Mouse (Mus musculus) lung, postnatal 0 days (tissue): ENCODE data around the gene Abhd14b. TPM values are rescaled to one million over a fixed set of nuclear protein-coding genes. Genes with fewer than 3 reads are reported as not detected.

Experiments used
- ATAC-seq: fragments of 200-750 bp; cut with Nextera tagmentation; 2 replicates; pipeline ENCODE4 v1.8.0; 2017; ENCODE audit warnings: moderate library complexity
- DNase-seq: peaks from one replicate; pipeline ENCODE4 v3.0.0-alpha.2; 2016; ENCODE audit warnings: low spot score
- H3K27ac ChIP-seq: fragments of 300-500 bp; sonication (generic); 2 replicates; pipeline ENCODE4 v1.5.1; 2014; ENCODE audit warnings: antibody characterized with exemption, mild to moderate bottlenecking, low read length, mixed read lengths
- H3K27me3 ChIP-seq: fragments of 300-500 bp; sonication (generic); replicated peaks from 2 replicates; pipeline ENCODE4 v1.6.1; 2014; ENCODE audit warnings: low read length, mixed read lengths; ENCODE audit not compliant: insufficient read depth
- H3K36me3 ChIP-seq: fragments of 300-500 bp; sonication (generic); 2 replicates; pipeline ENCODE4 v1.6.1; 2014; ENCODE audit warnings: low read length, mixed read lengths; ENCODE audit not compliant: insufficient read depth
- H3K4me1 ChIP-seq: fragments of 300-500 bp; sonication (generic); 2 replicates; pipeline ENCODE4 v1.6.1; 2014; ENCODE audit warnings: antibody characterized with exemption, low read depth, low read length, mixed read lengths; ENCODE audit not compliant: insufficient read depth
- H3K4me2 ChIP-seq: fragments of 300-500 bp; sonication (generic); replicated peaks from 2 replicates; pipeline ENCODE4 v1.6.1; 2014; ENCODE audit warnings: low read depth, mild to moderate bottlenecking, low read length, moderate library complexity, mixed read lengths
- H3K4me3 ChIP-seq: fragments of 300-500 bp; sonication (generic); 2 replicates; pipeline ENCODE4 v1.5.1; 2014; ENCODE audit warnings: low read depth, low read length
- H3K9ac ChIP-seq: fragments of 300-500 bp; sonication (generic); replicated peaks from 2 replicates; pipeline ENCODE4 v1.6.1; 2014; ENCODE audit warnings: low read depth, mild to moderate bottlenecking
- H3K9me3 ChIP-seq: fragments of 300-500 bp; sonication (generic); 2 replicates; pipeline ENCODE4 v1.6.1; 2016; ENCODE audit warnings: low read length, mixed read lengths
- CTCF ChIP-seq: IDR thresholded peaks from 2 replicates; pipeline ENCODE4 v1.5.1; 2016; ENCODE audit warnings: antibody characterized with exemption, mild to moderate bottlenecking
- EP300 ChIP-seq: IDR thresholded peaks from 2 replicates; pipeline ENCODE4 v1.6.1; 2016; ENCODE audit warnings: antibody characterized with exemption, mild to moderate bottlenecking, control low read depth
- WGBS: fragments of 180-500 bp; shearing (Covaris S2); extraction: QIAGEN DNeasy Blood & Tissue Kit; methylation state at CpG from one replicate; pipeline ENCODE4 v1.1.7; 2014; 5-methylcytosine and 5-hydroxymethylcytosine counted together
- polyA plus RNA-seq: library from polyadenylated mRNA; unstranded; fragments of >200 nt; fragmentation: Nextera tagmentation; extraction: Ambion mirVana; gene quantifications from 2 replicates; pipeline ENCODE4 v1.2.1, GENCODE M21; 2015

Abhd14b gene
- polyA plus RNA-seq, 1 experiment from 2014 or later: 31.1 TPM

- WGBS: 34% methylated on average over 6 of the region's 6 CpGs
- Histone ChIP-seq H3K9me3 (no peaks in the 10 kb centered on the region), H3K4me1 (no peaks in the 10 kb centered on the region), H3K27me3 (no peaks in the 10 kb centered on the region), H3K4me2 (no peak overlapping the region), H3K4me3 (no peak overlapping the region), H3K36me3 (no peaks in the 10 kb centered on the region), H3K27ac (no peak overlapping the region), H3K9ac (no peak overlapping the region)
- DNase-seq: peak; percentile 67
- no peak for TF ChIP-seq EP300
- TF ChIP-seq CTCF: no peak
- peak; percentile 83 for ATAC-seq
These were observed 42.0 kb upstream of the Abhd14b start for GRCm38 (mm10) chr9:106405275-106405674.

DNA sequence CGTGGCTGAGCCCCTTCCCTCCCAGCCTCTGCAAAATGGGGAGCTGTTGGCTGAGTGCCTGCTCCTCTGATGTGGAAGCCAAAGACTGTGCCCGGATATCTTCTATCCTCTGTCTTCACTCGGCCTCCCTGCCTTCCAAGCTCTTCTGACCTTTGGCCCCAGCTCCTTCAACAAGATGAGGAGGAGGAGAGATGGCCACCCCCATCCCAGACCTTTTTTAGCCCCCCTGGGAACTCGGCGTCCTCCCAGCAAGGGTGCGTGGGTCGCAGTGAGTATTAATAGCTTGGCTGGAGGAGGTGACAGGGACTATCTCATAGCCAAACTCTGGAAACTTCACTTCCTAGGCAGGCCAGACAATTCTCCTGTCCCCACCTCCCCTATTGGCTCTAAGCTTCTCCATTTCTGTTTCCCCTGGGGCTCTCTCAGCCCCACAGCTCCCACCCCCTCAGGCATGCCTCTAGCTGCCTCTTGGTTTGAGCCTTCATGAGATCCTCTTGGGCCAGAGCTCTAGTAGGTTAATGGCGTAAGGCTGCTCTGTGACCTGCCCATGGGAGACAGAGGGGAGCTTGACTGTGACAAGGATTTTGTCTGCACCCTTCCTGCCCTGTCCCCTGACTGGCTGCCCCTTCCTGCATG lies 40.7 kb upstream of the Abhd14b start:
- TF ChIP-seq CTCF (no peak), EP300 (no peak)
- H3K9ac ChIP-seq: no peak overlapping the region
- no peak overlapping the region for H3K27ac ChIP-seq
- H3K9me3 ChIP-seq: no peaks in the 10 kb centered on the region
- H3K4me3 ChIP-seq: no peak overlapping the region
- no peaks in the 10 kb centered on the region for H3K4me1 ChIP-seq
- no peaks in the 10 kb centered on the region for H3K27me3 ChIP-seq
- peak; percentile 46 for DNase-seq
- H3K4me2 ChIP-seq: no peak overlapping the region
- H3K36me3 ChIP-seq: no peaks in the 10 kb centered on the region
- WGBS: 34% methylated on average over 8 of the region's 8 CpGs
- peak; percentile 52 for ATAC-seq

GRCm38 (mm10) chr9:106409096-106409495 lies 38.2 kb upstream of the Abhd14b start:
- TF ChIP-seq CTCF (peak; percentile 23; the same call in 1 of the 2 replicates), EP300 (no peak)
- Histone ChIP-seq H3K9me3 (no peaks in the 10 kb centered on the region), H3K27me3 (no peaks in the 10 kb centered on the region), H3K9ac (no peak overlapping the region), H3K27ac (no peak overlapping the region), H3K4me3 (no peak overlapping the region), H3K36me3 (no peaks in the 10 kb centered on the region), H3K4me2 (no peak overlapping the region), H3K4me1 (no peaks in the 10 kb centered on the region)
- DNase-seq (no peak), ATAC-seq (no peak)
- WGBS: 98% methylated on average over 4 of the region's 4 CpGs

- ATAC-seq (no peak), DNase-seq (no peak)
- Histone ChIP-seq H3K9ac (no peak overlapping the region), H3K4me1 (no peaks in the 10 kb centered on the region), H3K4me2 (no peak overlapping the region), H3K4me3 (no peak overlapping the region), H3K27ac (no peak overlapping the region), H3K27me3 (no peaks in the 10 kb centered on the region), H3K9me3 (no peaks in the 10 kb centered on the region), H3K36me3 (no peaks in the 10 kb centered on the region)
- TF ChIP-seq EP300: no peak
- no peak for TF ChIP-seq CTCF
- 91% methylated on average over 2 of the region's 2 CpGs for WGBS
These were observed 37.1 kb upstream of the Abhd14b start for GRCm38 (mm10) chr9:106410086-106410650.

GRCm38 (mm10) chr9:106411091-106411594 lies 36.1 kb upstream of the Abhd14b start:
- 50% methylated on average over 9 of the region's 9 CpGs for WGBS
- ATAC-seq (no peak), DNase-seq (no peak)
- Histone ChIP-seq H3K4me1 (no peaks in the 10 kb centered on the region), H3K4me2 (no peak overlapping the region), H3K27ac (no peak overlapping the region), H3K9me3 (no peaks in the 10 kb centered on the region), H3K27me3 (no peaks in the 10 kb centered on the region), H3K9ac (no peak overlapping the region), H3K36me3 (no peaks in the 10 kb centered on the region), H3K4me3 (no peak overlapping the region)
- TF ChIP-seq CTCF (no peak), EP300 (no peak)

GRCm38 (mm10) chr9:106411729-106412128 lies 35.5 kb upstream of the Abhd14b start:
- 71% methylated on average over 6 of the region's 6 CpGs for WGBS
- H3K27me3 ChIP-seq: no peaks in the 10 kb centered on the region
- TF ChIP-seq EP300 (no peak), CTCF (no peak)
- H3K4me2 ChIP-seq: no peak overlapping the region
- DNase-seq (no peak), ATAC-seq (no peak)
- H3K9ac ChIP-seq: no peak overlapping the region
- no peaks in the 10 kb centered on the region for H3K36me3 ChIP-seq
- no peaks in the 10 kb centered on the region for H3K4me1 ChIP-seq
- no peak overlapping the region for H3K27ac ChIP-seq
- no peaks in the 10 kb centered on the region for H3K9me3 ChIP-seq
- H3K4me3 ChIP-seq: no peak overlapping the region
